Mouse (Mus musculus) regulatory T cell (primary cell): ENCODE measurements around the gene Polr3f.

Experiments
- in situ Hi-C: fragments of 300-600 bp; cut with MboI, MseI; formaldehyde crosslinking; loops from one replicate; pipeline ENCODE4 v1.15.1; 2025; ENCODE audit warnings: high pct_unique_total_duplicates

Gene Polr3f

GRCm38 (mm10) chr2:144588723-144589122, 61.2 kb downstream of the Polr3f start:
- in situ Hi-C loops, result no loop called here
